Mouse (Mus musculus) thymus, postnatal 0 days (tissue): Measurements from ENCODE around the gene Rrn3. TPM values are rescaled to one million over a fixed set of nuclear protein-coding genes. Genes with fewer than 3 reads are reported as not detected.
"Not testable (repeated sequence)": the region's sequence is repeated elsewhere in the genome, so short reads cannot be mapped to it uniquely, and the experiment has no call there.

Experiments
- DNase-seq: peaks from one replicate; pipeline ENCODE4 v3.0.0-alpha.2; 2015; ENCODE audit warnings: low spot score
- polyA plus RNA-seq: library from polyadenylated mRNA; unstranded; fragments of >200 nt; fragmentation: Nextera tagmentation; extraction: Ambion mirVana; gene quantifications from 2 replicates; pipeline ENCODE4 v1.2.1, GENCODE M21; 2015

The Rrn3 gene
- polyA plus RNA-seq = 48.8 and 51.5 TPM in 2 replicates

GRCm38 (mm10) chr16:13780353-13781036 is at the start of gene Rrn3:
Rrn3 (plus strand) TSS chr16:13780708.
- DNase-seq = peak; percentile 90

GRCm38 (mm10) chr16:13732786-13733185 is 47.7 kb upstream of the Rrn3 start:
- DNase-seq = no peak

GRCm38 (mm10) chr16:13733518-13734137 is 46.9 kb upstream of the Rrn3 start:
- peak; percentile 30 for DNase-seq

GRCm38 (mm10) chr16:13735977-13736376 is 44.5 kb upstream of the Rrn3 start:
- DNase-seq = no peak

GRCm38 (mm10) chr16:13739044-13739443 is 41.5 kb upstream of the Rrn3 start:
- not testable (repeated sequence) for DNase-seq

- DNase-seq = no peak
These were observed 39.7 kb upstream of the Rrn3 start for GRCm38 (mm10) chr16:13740844-13741243.

- no peak for DNase-seq
These were observed 32.8 kb upstream of the Rrn3 start for GRCm38 (mm10) chr16:13747708-13748107.

GRCm38 (mm10) chr16:13748124-13748523 is 32.4 kb upstream of the Rrn3 start:
- DNase-seq = no peak

GRCm38 (mm10) chr16:13748813-13749212 is 31.7 kb upstream of the Rrn3 start:
- not testable (repeated sequence) for DNase-seq

- DNase-seq = no peak
These were observed 31.2 kb upstream of the Rrn3 start for GRCm38 (mm10) chr16:13749306-13749705.

GRCm38 (mm10) chr16:13749981-13750380 is 30.5 kb upstream of the Rrn3 start:
- DNase-seq = no peak

GRCm38 (mm10) chr16:13750626-13751025 is 29.9 kb upstream of the Rrn3 start:
- DNase-seq = no peak

- DNase-seq = no peak
These were observed 26.5 kb upstream of the Rrn3 start for GRCm38 (mm10) chr16:13753986-13754385.

- peak; percentile 88 for DNase-seq
These were observed 25.9 kb upstream of the Rrn3 start for GRCm38 (mm10) chr16:13754400-13755190.

- no peak for DNase-seq
These were observed 22.7 kb upstream of the Rrn3 start for GRCm38 (mm10) chr16:13757823-13758222.

GRCm38 (mm10) chr16:13762807-13763206 is 17.7 kb upstream of the Rrn3 start:
- DNase-seq = not testable (repeated sequence)

GRCm38 (mm10) chr16:13764519-13764918 is 16.0 kb upstream of the Rrn3 start:
- DNase-seq = no peak

- DNase-seq = no peak
These were observed 14.1 kb upstream of the Rrn3 start for GRCm38 (mm10) chr16:13766367-13766766.

- not testable (repeated sequence) for DNase-seq
These were observed 8.9 kb upstream of the Rrn3 start for GRCm38 (mm10) chr16:13771603-13772002.

- DNase-seq = not testable (repeated sequence)
These were observed 8.5 kb upstream of the Rrn3 start for GRCm38 (mm10) chr16:13772051-13772450.

- DNase-seq = not testable (repeated sequence)
These were observed 6.5 kb upstream of the Rrn3 start for GRCm38 (mm10) chr16:13774011-13774410.

GRCm38 (mm10) chr16:13774651-13775050 is 5.9 kb upstream of the Rrn3 start:
- not testable (repeated sequence) for DNase-seq
